Mouse (Mus musculus) thymus, postnatal 36 days (tissue): ENCODE results near the gene Retreg3.
"Not testable (repeated sequence)": the region's sequence is repeated elsewhere in the genome, so short reads cannot be mapped to it uniquely, and the experiment has no call there.

ENCODE experiments used
- DNase-seq, 2 experiments: peaks; one replicate each; pipeline ENCODE4 v3.0.0; 2022; ENCODE audit warnings: mixed read lengths in 2 of 2

The Retreg3 gene

DNA sequence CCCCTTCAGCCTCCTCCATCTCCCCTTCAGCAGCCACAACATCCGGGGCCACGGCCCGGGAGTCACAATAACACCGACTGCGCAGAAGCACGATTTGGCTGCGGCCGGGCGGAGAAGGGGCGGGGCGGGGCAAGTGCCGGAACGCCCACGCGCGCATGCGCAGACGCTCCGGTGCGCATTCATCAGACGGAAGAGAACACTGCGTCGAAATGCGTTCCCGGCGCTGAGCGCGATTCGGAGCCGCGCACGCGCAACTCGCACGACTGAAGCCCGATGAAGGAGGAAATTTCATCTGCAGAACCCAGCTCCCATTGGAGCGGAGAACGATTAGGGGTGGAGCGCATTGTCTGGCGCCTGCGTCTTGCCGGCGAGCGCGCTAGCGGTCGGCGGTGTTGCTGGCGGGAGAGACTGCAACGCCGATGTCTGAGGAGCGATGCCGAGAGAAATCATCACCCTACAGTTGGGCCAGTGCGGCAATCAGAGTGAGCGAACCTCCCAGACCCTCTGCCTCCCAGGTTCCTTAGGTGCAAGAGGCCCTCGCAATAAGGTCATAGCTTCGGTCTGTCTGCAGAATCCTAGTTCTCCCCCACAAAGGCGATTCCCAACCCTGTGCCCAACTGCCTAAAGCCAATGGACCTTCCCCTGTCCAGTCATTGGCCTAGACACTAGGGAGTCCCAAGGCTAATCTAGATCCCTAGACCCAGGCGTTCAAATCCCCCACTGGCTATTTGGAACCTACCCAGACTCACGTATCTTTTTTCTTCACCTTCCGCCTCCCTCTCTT is at the start of gene Retreg3, which contains the start of gene Tubg1:
TSS of gene Retreg3 (minus strand) at position 133 of the 784 bp plus-strand sequence.
TSS of gene Tubg1 (plus strand) at position 178 of the 784 bp plus-strand sequence.
- DNase-seq, result peak; percentile 99

DNA sequence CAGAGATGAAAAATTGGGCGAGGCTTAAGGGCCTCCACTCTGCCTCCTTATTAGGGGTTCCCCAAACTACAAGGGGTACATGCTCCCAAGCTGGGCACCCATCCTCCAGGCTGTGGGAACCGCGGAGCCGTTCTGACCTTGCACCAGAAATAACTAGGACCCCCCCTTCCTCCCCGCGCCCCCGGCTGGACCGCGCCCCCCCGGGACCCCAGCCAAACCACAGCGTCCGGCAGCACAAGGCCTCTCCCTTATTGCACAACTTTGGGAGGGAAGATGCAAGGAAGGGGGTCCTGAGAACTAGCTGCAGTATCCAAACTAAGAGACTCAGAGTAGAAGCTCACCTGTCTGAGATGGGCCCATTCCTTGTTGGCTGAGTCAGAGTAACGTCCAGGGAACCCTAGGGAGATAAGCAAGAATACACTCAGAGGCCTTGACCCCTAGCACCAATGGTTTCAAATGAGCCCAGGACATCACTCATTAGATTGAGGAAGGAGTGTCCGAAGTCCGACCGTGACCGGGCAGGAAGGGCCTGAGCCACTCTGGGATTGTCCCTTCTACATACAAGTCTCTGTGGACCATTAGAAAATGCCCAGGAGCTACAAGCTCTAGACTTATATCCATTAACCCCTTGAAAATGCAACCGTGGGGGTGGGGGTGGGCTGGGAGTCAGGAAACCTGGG is 48.7 kb upstream of the Retreg3 start:
- DNase-seq, result no peak

DNA sequence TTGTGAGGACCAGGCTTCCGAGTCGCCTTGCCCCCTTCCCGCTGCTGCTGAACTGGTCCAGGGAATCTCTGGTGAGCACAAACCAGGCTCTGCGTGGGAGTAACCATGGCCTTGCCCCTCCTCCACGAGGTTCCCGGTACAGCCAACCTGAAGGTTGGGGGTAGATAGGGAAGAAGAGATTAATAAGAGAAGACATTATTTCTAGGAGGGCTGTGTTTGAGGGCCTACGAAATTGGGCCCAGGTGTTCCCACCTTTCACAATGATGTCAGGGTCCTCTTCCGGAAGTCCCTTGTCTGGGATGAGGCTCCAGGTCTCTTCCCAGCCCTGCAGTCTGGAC is 48.2 kb upstream of the Retreg3 start:
- no peak for DNase-seq

DNA sequence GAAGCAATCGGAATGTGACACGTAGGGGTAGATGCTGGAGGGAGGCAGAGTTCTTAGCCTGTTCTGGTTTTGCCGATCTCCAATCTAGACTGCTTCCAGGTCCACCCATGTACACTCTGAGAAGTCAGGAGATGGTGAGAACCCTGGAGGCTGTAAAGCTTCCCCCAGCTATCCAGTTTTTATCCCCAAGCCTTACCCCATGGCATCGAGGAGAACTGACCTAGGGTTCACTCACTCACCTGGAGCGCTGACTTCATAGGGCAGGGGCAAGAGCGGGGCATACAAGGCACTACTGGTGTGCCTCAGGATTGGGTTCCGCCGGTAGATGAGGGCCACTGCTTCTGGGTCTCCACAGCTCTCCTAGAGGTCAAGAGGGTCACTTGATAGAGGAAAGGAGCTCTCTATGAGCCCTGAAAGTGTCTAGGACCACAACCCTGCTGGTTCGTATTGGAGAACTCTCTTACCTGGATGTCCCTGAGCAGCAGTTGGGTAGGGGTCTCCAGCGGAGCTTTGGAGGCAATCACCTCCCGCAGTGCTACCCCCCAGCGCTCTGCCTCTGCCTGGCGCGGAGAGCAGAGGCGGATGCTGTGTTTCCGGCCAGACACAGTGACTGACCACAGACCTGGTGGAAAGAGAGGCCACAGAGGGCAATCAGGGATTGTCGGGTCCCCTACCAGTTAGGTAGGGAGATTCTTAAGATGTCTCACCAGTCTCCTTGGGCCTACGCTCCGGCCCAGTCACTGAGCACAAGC is 47.7 kb upstream of the Retreg3 start:
- DNase-seq, result no peak

DNA sequence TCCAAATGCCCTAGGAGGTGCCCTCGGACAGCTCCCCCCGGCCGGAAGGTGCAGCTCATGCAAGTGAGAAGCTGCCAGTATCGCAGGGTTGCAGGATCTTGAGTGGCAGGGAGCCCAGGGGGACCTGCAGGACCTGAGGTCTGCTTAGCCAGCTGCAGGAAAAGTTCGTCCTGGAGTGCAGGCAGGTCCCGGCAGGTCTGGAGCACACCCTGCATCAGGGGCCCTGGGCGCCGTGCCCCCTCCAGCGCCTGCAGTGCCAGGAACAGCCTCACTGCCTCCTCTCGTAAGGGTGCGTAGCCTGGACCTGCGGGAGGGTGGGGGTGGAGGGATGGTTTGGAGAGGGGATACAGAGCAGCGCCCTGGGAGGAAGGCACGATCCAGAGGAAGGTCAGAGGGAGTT is 46.7 kb upstream of the Retreg3 start:
- DNase-seq, result no peak

DNA sequence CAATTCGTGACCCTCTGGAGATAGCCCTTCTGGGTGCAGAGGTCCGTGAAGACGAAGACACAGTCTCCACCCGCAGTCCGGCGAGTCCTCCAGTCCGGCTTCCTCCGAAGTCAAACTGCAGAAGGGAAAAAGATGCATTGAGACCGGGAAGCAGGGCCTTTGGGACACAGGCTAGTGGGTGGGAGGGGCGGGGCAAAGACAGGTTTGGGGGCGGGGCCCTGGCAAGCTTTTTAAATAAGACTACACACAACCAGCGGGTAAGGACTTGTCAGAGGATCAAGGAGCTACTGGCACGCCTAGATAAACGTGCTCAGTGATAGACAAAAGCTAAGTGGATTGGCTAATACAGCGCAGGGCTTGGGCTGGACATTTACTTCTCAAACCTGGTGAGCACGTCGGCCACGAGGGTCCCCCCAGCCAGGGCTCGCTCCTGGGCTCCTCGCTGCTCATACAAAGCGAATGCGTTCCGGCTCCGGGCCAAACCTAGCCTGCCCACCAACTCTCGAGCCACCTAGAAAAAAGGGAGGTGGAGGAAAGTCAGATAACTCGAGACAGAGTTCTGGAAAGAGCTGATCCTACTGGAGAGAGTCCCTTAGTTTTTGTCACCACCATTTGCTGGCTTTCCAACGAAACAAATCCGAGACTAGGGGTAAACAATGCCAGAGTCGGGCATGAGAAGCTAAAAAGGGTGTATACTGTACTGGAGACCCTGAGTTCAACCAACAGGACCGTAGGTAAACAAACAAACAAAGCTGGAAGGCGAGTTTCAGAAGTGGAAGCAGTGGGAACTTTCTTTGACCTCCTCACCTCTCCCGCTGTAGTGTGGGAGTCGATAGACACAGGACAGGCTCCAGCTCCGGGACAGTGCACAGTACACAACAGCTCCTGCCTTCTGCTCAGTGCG is 45.2 kb upstream of the Retreg3 start:
- DNase-seq, result no peak

DNA sequence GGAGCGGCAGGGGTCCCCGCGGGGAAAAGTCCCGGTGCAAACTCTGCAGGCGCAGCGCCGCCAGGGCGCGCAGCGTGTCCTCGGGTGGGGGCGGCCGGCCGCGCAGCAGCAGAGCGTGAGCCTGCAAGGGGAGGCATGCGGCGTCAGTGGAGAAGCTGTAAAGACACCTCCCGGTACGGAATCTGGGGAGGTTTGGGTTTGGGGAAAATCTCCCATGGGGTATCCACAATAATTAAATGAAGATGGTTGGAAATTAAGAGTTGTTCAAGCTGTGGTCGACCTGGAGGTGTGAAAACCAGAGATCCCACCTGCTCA is 44.6 kb upstream of the Retreg3 start:
- DNase-seq, result peak; percentile 28 to 43

DNA sequence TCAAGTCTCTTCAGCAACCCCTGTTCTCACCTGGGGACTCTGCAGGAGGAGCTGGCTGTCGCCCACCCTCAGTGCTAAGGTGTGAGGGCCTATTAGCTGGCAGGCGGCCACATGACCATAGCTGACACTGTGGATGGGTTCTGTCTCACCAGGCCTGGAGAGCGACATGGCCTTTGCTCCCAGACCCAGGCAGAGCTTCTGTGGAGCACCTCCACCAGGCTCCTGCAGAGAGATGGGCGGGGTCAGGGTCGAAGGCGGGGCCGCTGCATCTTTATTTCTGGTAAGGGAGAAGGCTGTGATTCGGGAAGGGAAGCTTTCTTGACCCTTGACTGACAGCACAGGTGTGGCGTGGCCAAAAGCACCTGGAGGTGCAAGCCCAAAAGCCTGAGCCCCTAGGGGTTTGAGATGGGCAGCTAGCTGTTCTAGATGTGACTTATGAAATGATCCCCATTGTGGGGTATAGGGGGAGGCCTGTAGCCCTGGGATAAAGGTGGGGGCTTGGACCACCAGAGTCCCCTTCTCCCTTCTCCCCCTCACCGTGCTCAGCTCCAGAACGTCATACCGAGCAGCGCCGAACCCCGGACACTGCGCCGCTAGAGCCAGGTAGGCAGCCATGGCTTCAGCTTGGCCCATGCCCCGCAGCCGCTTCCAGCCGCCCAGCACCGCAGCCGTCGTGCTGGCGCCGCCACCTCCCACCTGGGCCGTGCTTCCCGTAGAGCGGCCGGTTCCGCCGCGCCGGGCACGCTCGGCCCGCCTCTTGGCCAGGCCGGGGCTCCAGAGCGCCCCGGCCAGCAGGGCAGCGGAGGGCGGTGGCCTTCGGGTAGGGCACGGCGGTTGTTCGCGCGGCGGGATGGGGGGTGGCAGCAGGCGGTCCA is 44.0 kb upstream of the Retreg3 start:
- no peak for DNase-seq

DNA sequence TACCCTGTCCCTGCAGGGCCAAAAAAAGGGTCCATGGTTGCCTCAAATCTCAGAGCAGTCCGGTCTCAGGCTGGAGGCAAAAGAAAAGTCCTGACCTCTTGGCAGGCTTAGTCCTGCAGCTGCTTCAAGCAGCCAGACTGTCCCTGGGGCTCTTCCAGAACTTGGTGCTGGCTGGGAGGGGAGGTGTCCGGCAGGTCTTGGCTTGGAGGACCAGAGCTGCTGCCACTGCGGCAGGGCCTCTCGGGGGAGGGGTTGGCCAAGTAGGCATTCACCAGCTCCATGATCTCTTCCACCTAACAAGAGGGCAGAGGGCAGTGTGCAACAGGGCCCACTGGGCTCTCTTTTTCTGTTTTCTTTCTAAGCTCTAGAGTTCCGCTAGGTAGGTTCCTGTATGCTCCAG is 43.1 kb upstream of the Retreg3 start:
- DNase-seq, result no peak

DNA sequence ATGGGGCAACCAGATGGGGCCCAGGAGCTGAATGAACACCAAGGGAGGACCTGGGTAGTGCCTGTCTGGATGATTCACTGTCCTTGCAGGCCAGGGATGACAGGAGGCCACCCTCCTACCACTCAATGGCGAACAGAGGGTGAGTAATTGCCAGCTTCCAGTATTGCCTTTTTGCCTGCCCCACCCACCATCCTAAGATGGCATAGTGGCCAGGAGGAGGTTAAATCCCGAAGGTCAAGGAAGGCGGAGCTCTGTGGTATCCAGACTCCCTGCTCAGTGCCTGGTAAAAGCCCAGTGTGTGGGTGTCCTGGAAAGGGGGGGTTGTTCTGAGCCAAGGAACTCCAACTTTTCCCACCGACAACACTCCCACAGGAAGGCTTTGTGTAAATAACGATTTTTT is 42.6 kb upstream of the Retreg3 start:
- DNase-seq, result no peak

DNA sequence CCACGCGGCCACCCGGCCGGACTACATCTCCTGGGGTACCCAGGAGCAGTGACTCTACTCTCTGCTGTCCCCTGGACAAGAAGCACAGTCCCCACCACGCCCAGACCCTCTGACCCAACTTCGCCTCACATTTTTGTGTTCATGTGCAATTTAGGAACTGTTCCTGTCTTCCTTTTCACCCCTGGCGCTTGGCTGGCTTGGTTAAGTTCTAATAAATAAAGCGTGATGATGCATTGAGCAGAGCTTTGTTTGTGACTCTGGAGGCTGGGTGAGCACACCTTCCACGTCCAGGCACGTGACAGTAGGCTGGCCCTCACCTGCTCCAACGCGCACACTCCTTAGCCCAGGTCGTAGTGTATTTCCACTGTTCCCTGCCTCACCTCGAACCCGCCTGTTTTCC is 41.9 kb upstream of the Retreg3 start:
- no peak for DNase-seq

DNA sequence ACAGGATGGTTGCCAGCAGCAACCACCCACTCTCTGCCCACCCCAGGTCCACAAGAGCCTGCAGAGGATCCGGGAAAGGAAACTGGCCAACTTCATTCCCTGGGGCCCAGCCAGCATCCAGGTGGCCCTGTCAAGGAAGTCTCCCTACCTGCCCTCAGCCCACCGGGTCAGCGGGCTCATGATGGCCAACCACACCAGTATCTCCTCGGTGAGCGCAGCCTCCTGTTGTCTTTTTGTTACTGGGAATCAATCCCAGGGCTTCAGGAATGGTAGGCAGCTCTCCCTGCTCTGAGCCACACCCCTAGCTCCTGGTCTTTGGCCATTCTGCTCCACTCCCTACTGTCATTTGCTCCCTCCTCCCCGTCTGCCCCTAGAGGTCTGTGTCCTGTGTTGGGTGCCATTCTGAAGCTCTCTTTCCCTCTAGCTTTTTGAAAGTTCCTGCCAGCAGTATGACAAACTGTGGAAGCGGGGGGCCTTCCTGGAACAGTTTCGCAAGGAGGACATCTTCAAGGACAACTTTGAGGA is 41.4 kb upstream of the Retreg3 start:
- DNase-seq, result not testable (repeated sequence)

DNA sequence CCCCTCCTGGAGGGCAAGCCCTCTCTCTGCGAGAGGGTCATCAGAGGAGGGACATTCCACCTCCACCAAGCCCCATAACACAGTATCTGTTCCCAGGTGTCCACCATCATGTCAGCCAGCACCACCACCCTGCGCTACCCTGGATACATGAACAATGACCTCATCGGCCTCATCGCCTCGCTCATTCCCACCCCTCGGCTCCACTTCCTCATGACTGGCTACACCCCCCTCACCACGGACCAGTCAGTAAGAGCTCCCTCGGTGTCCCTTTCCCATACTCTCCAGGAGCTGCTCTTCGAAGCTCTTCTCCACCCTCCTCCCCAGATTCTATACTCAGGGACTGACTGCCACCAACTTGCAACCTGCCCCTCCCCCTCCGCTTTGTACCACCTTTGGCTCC is 40.5 kb upstream of the Retreg3 start:
- not testable (repeated sequence) for DNase-seq

DNA sequence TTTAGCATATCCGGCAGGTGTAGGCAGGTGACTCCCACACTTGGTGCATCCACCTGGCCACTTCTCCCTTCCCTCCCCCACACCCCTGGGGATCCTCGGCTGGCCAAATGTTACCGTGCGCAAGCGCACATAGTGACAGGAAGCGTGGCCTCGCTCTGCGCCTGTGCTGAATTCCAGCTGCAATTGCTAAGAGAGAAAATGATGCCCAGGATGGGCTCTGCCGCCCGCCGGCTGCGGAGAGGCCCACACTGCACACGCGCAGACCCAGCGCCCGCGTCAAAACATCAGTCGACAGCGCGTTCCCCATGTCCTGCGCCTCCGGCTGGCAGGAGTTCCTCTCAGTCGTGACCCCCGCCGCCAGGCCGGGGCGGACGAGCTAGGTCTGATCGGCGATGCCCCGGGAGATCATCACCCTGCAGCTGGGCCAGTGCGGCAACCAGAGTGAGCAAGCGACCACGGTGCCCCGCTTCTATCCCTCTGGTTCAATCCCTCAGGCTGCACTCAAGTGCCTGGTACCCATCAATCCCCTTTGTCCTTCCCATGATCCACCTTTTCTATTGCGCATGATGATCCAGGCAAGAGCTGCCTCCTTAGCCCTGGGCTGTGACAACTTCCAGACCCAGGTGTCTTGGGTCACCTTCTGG is 36.2 kb upstream of the Retreg3 start, which contains the start of gene Tubg2:
TSS of gene Tubg2 (plus strand) at position 180 of the 644 bp plus-strand sequence.
- DNase-seq, result peak; percentile 59 to 71

DNA sequence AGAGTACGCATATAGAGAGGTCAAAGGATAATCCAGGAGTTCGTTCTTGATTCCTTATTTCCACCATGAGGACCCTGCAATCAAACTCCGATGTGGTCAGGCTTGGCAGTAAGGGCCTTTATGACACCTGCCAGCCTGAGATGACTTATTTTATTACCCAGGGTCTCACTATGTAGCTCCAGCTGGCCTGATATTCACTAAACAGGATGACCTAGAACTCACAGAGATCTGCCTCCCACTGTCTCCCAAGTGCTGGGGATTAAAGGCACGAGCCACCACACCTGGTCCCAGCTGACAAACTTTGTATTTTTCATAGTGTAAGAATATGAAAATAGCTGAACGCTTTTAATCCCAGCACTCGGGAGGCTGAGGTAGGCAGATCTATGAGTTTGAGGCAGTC is 35.5 kb upstream of the Retreg3 start:
- no peak for DNase-seq

DNA sequence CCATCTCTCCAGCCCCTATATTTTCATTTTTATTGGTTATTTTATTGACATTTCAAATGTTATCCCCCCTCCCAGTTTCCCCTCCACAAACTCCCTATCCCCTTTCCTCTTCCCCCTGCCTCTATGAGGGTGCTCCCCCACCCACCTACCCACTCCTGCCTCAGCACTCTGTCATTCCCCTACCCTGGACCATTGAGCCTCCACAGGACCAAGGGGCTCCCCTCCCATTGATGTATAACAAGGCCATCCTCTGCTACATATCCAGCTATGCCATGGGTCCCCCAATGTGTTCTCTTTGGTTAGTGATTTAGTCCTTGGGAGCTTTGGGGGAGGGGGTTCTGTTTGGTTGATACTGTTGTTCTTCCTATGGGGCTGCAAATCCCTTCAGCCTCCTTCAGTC is 35.0 kb upstream of the Retreg3 start:
- no peak for DNase-seq

DNA sequence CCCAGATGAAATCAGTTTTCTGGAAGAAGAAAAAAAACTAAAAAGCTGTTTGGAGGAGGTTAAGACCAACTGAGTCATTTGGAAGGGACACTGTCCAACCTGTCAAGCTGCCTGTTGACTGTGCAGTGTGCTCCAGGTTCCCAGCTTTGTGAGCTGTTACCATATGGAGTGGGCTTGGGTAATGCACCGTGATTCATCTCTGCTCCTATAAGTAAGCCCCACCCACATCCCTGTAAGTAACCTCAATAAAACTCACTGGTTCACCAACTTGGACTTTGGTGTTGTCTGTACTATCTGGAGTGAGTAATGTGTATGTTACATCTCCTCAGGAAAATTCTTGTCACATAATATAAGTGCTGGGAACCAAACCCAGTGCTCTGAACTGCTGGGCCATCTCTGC is 33.1 kb upstream of the Retreg3 start:
- no peak for DNase-seq

DNA sequence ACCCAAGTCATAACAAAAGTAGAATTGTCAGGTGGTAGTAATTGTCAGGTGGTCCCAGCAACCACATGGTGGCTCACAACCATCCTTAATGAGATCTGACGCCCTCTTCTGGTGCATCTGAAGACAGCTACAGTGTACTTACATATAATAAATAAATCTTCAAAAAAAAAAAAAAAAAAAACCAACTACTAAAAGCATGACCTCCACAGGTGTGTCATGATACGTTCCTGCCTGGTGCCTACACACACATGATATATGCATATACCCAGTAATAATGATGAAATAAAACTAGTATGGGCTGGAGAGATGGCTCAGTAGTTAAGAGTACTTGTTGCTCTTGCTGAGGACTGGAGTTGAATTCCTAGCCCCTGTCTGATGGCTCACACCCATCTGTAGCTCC is 31.4 kb upstream of the Retreg3 start:
- no peak for DNase-seq

DNA sequence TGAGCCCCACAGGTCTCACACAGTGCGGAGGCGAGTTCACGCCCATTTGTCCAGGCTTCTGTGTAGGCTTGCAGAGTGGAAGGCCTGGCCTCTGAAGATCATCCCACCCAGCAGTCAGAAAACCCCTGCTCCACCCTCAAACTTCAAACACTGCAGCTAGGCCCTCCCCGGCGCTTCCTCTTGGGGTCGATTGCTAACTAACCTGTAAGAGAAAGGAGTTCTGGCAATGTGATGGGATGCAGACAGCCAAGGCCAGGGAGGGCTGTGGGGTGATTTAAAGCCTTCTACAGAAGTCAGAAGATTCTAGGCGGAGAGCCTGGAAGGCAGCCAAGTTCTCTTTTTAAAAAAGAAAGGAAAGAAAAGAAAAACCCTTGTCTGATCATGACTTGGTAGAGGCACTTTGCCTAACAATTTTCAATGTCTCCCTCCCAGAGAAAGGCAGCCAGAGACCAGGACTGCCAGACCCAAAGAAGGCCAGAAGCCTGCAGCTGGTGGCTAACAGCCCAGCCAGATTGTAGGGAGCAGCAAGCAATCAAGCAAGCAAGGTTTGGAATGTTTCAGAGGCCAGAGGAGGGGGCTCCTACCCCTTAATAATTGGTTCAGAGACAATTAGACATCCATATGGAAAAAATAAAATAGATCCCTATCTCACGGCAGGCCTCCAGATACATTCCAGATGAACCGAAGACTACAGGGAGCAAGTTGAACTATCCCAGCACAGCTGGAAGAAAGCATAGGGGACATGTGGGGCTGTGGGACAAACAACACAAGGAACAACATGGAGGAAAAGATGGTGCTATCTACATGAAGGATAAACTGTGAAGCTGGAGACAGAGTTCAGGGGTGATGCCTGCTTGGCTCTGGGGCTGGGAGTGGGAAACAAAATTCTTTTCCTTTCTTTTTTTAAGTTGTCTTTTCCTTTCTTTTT is 29.7 kb upstream of the Retreg3 start:
- DNase-seq, result no peak

DNA sequence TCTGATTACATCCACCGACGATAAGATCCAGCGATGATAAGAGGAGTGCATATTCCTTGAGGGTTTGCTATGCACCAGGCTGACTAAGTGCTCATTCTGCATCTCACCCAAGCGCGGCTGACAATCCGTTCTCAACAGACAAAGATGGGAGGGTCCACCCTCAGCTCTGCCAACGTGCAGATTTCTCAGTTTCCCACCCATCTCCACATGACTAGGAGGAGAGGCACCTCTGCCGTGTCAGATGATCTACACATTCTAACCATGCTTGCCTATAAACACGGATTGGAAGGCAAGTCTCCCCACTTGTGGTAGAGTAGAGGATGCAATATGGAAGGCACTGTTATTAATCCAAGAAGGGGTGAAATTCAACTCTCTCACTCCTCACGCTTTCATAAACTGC is 29.1 kb upstream of the Retreg3 start:
- DNase-seq, result no peak
